Mouse (Mus musculus) embryonic facial prominence, embryonic 14.5 days (tissue): Measurements from ENCODE around the gene Myh3. TPM values are rescaled to one million over a fixed set of nuclear protein-coding genes. Genes with fewer than 3 reads are reported as not detected.

Experiments
- ATAC-seq: fragments of 200-750 bp; cut with Nextera tagmentation; 2 replicates; pipeline ENCODE4 v1.8.0; 2017; ENCODE audit warnings: low read depth, moderate number of reproducible peaks, moderate TSS enrichment
- DNase-seq: peaks from one replicate; pipeline ENCODE4 v3.0.0-alpha.2; 2015; ENCODE audit warnings: low spot score
- H3K27ac ChIP-seq: fragments of 300-500 bp; sonication (generic); replicated peaks from 2 replicates; pipeline ENCODE4 v1.5.1; 2014; ENCODE audit warnings: low read depth, mild to moderate bottlenecking, low read length, moderate library complexity
- H3K27me3 ChIP-seq: fragments of 300-500 bp; sonication (generic); replicated peaks from 2 replicates; pipeline ENCODE4 v1.6.1; 2014; ENCODE audit warnings: low read length; ENCODE audit not compliant: control insufficient read depth, insufficient read depth
- H3K36me3 ChIP-seq: fragments of 300-500 bp; sonication (generic); 2 replicates; pipeline ENCODE4 v1.6.1; 2014; ENCODE audit warnings: low read length, mixed read lengths; ENCODE audit not compliant: control insufficient read depth, insufficient read depth
- H3K4me1 ChIP-seq: fragments of 300-500 bp; sonication (generic); 2 replicates; pipeline ENCODE4 v1.6.1; 2014; ENCODE audit warnings: antibody characterized with exemption, low read length; ENCODE audit not compliant: control insufficient read depth, insufficient read depth
- H3K4me2 ChIP-seq: fragments of 300-500 bp; sonication (generic); 2 replicates; pipeline ENCODE4 v1.6.1; 2014; ENCODE audit warnings: low read depth, mild to moderate bottlenecking, low read length, moderate library complexity, mixed read lengths
- H3K4me3 ChIP-seq: fragments of 300-500 bp; sonication (generic); 2 replicates; pipeline ENCODE4 v1.5.1; 2014; ENCODE audit warnings: low read depth, mild to moderate bottlenecking, low read length
- H3K9ac ChIP-seq: fragments of 300-500 bp; sonication (generic); 2 replicates; pipeline ENCODE4 v1.6.1; 2014; ENCODE audit warnings: low read depth, mild to moderate bottlenecking, low read length, moderate library complexity, mixed read lengths
- H3K9me3 ChIP-seq: fragments of 300-500 bp; sonication (generic); 2 replicates; pipeline ENCODE4 v1.6.1; 2016; ENCODE audit warnings: low read length; ENCODE audit not compliant: control insufficient read depth
- WGBS: fragments of 180-500 bp; shearing (Covaris S2); extraction: QIAGEN DNeasy Blood & Tissue Kit; methylation state at CpG from one replicate; pipeline ENCODE4 v1.1.7; 2014; 5-methylcytosine and 5-hydroxymethylcytosine counted together
- polyA plus RNA-seq: library from polyadenylated mRNA; unstranded; fragments of >200 nt; fragmentation: Nextera tagmentation; extraction: Ambion mirVana; gene quantifications from 2 replicates; pipeline ENCODE4 v1.2.1, GENCODE M21; 2014

The Myh3 gene
- polyA plus RNA-seq, 1 experiment from 2014 or later: 488 TPM

DNA sequence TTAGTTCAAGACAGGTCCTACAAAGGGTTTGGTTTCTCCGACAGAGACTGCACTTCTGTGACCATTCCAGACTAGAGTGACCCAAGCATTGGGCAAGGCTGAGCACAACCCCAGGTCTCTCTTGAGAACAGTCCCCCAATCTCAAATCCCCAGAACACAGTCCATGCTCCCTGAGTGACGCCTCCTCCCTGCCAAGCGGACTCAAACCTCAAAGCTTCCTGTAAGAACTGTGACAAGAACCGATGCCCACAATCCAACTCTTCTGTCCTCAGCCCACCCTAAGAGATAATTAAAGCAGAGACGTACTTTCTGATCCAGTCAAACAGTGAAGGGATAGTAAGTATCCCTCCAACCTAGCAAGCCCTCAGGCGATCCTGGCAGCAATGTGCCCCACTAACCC is 35.3 kb downstream of the Myh3 start:
- no peak overlapping the region for H3K27ac ChIP-seq
- no peaks in the 10 kb centered on the region for H3K9me3 ChIP-seq
- no peaks in the 10 kb centered on the region for H3K4me1 ChIP-seq
- DNase-seq (no peak), ATAC-seq (no peak)
- H3K9ac ChIP-seq: no peak overlapping the region
- no peak overlapping the region for H3K4me2 ChIP-seq
- no peak overlapping the region for H3K4me3 ChIP-seq
- no peaks in the 10 kb centered on the region for H3K27me3 ChIP-seq
- 86% methylated on average over 6 of the region's 6 CpGs for WGBS
- no peaks in the 10 kb centered on the region for H3K36me3 ChIP-seq

DNA sequence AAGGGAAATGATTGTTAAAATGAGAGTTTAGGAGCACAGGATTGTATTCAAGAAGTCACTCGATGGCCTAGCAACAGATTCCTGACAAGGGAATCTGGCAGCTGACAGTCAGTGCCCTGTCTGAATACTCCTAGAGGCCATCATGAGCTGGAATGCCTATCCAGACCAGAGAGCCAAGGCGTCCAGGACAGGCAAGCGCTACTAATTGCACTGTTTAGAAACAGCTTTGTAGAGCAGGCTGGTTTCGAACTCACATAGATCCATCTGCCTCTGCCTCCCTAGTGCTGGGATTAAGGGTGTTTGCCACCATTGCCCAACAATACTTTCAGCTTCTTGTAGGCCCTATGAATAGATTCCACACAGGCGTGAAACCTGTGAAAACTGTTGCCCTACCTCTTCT is 36.2 kb downstream of the Myh3 start:
- Histone ChIP-seq H3K36me3 (no peaks in the 10 kb centered on the region), H3K27me3 (no peaks in the 10 kb centered on the region), H3K4me1 (no peaks in the 10 kb centered on the region), H3K4me2 (no peak overlapping the region), H3K4me3 (no peak overlapping the region), H3K27ac (no peak overlapping the region), H3K9ac (no peak overlapping the region), H3K9me3 (no peaks in the 10 kb centered on the region)
- DNase-seq (no peak), ATAC-seq (no peak)
- 90% methylated on average over 5 of the region's 5 CpGs for WGBS

DNA sequence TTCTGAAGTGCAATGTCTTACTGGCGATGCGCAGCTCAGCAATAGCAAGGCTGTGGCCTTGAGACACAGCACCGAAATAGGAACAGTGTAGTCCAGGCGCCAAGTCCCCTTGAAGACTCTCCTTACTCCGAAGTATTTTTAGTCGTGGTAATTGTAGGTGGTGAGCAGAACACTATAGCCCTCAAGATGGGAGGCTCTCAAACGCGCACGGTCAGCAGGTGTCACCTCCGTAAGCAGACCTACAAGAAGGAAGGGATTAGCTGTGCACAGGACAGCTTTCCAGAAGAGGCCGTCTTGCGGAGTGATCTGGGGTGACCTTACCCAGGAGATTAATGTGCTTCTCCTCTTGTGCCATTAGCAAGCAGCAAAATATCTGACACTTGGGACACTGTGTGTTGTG is 36.8 kb downstream of the Myh3 start:
- DNase-seq: no peak
- no peak overlapping the region for H3K4me2 ChIP-seq
- WGBS: 84% methylated on average over 12 of the region's 12 CpGs
- ATAC-seq: no peak
- H3K4me1 ChIP-seq: no peaks in the 10 kb centered on the region
- no peaks in the 10 kb centered on the region for H3K9me3 ChIP-seq
- H3K36me3 ChIP-seq: no peaks in the 10 kb centered on the region
- no peak overlapping the region for H3K4me3 ChIP-seq
- H3K9ac ChIP-seq: no peak overlapping the region
- H3K27me3 ChIP-seq: no peaks in the 10 kb centered on the region
- no peak overlapping the region for H3K27ac ChIP-seq

DNA sequence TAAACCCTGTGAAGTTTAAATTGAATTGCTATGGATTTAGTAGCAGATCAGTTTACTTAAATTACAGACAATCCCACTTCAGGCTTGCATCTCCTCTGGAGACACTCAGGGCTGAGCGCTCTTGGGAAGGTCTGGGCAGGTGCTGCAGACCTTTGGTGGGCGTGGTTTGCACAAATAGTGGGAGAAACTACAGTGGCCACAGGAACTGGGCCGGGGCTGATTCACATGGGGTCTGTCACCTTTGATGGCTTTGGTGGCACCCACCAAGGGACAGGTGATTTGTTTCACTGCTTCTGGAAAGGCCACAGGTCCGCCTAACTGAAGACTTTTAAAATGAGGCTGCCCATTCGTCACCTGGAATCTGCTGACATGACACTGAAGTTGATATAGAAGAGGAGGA is 38.6 kb downstream of the Myh3 start:
- Histone ChIP-seq H3K4me3 (no peak overlapping the region), H3K4me1 (no peaks in the 10 kb centered on the region), H3K9ac (no peak overlapping the region), H3K4me2 (no peak overlapping the region), H3K36me3 (no peaks in the 10 kb centered on the region), H3K9me3 (no peaks in the 10 kb centered on the region), H3K27ac (no peak overlapping the region), H3K27me3 (no peaks in the 10 kb centered on the region)
- DNase-seq: no peak
- 70% methylated on average over 5 of the region's 5 CpGs for WGBS
- no peak for ATAC-seq

DNA sequence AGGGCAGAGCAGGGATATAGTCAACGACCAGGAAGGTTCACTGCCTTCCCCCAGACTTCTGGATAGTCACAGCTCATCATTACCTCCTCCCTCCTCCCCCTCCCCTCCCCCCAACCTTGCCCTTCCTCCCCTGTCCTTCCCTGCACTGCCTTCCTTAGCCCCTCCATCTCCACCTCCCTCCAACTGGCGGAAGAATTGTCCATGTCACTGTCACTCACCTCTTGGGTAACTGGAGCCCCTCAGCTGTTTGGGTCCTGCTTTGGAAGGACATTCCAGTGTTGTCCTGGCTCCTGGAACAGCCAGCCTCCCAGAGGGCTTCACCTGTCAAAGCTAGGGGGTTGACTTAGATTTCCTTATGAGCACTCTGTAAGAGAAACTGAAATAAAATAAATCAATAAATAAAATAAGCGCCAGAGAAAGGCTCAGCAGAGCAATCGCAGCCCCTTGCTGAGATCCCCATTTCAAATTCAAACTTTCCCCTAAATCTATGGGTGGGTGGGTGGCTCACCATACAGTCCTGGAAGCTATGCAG is 41.5 kb downstream of the Myh3 start:
- WGBS: 35% methylated on average over 4 of the region's 4 CpGs
- no peak overlapping the region for H3K27ac ChIP-seq
- H3K9me3 ChIP-seq: no peaks in the 10 kb centered on the region
- ATAC-seq: 0 out of 2 replicates have a peak, but pooled peaks have one; percentile 26
- H3K27me3 ChIP-seq: no peaks in the 10 kb centered on the region
- H3K9ac ChIP-seq: no peak overlapping the region
- H3K4me1 ChIP-seq: no peaks in the 10 kb centered on the region
- no peak for DNase-seq
- no peak overlapping the region for H3K4me3 ChIP-seq
- H3K4me2 ChIP-seq: no peak overlapping the region
- H3K36me3 ChIP-seq: no peaks in the 10 kb centered on the region

DNA sequence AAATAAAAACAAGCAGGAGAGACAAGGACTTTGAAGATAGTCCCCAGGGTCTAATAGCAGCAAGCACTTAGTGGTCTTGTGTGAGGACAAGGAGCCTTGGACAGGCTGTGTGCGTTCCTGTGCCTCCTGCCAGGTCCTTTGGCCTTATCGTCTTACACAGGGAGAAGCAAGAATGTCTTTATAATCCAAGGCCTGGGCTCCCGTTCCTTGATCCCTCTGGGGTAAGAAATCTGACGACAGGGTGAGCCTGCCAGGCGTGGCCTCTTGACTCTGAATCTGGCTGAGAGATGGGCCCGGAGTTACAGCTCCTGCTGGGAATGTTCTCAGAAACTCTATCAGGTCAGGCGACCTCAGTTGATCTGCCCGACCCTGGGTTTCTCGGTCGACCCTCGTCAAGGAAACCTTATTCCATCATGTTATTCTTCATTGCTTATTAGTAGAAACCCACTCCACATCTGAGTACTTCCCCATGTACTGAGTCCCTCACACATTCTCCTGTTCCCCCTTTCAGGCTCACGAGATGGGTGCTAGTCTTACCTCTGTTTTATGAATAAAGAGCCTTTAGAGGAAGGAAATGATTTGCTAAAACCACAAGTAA is 42.7 kb downstream of the Myh3 start:
- Histone ChIP-seq H3K9me3 (no peaks in the 10 kb centered on the region), H3K27me3 (no peaks in the 10 kb centered on the region), H3K4me3 (no peak overlapping the region), H3K4me1 (no peaks in the 10 kb centered on the region; the same call in 1 of the 2 replicates), H3K27ac (no peak overlapping the region), H3K4me2 (no peak overlapping the region), H3K9ac (no peak overlapping the region), H3K36me3 (no peaks in the 10 kb centered on the region)
- DNase-seq (no peak), ATAC-seq (no peak)
- WGBS: 28% methylated on average over 12 of the region's 12 CpGs

DNA sequence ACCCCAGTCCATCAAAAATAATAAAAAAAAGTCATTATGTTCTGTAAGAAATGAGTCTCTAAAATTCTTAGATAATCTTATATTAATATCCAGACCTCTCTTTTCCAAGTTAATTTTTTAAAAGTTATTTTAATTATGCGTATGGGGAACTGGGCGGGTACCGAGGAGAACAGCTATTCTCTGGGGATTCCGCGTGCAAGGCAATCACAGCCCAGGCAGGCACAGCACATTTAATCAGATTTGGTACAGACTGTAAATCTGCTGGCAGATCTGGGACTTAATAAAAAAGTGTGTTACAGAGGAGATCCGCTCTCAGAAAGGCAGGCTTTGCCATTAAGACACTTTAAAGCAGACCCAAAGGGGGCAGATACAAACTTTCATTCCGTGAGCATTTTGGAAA is 46.8 kb downstream of the Myh3 start:
- no peaks in the 10 kb centered on the region for H3K9me3 ChIP-seq
- no peak overlapping the region for H3K27ac ChIP-seq
- ATAC-seq (no peak), DNase-seq (no peak)
- H3K27me3 ChIP-seq: no peaks in the 10 kb centered on the region
- 53% methylated on average over 7 of the region's 7 CpGs for WGBS
- H3K9ac ChIP-seq: no peak overlapping the region
- H3K4me3 ChIP-seq: no peak overlapping the region
- no peaks in the 10 kb centered on the region for H3K36me3 ChIP-seq
- H3K4me2 ChIP-seq: 0 out of 2 replicates have a peak overlapping the region, but pooled peaks have one; percentile 30
- H3K4me1 ChIP-seq: no peaks in the 10 kb centered on the region; the same call in 1 of the 2 replicates

DNA sequence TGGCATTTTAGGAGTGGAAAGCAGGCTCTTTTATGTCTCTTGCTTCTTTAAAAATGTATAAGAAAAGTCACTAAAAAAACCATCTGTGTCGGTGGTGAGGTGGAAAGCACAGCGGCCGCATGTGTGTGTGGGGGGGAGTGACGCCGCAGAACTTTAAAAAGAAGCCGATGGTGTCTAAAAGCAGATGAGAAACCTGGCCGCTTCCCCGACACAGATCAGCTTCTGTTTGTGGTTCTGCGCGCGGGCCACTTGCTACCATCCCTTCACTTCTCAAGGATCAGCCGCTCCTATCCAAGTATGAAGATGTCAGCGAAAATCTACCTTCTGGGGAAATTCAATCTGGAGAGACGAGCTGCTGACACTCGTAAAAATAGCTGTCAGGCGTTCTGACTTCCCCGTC is 47.3 kb downstream of the Myh3 start:
- no peak for ATAC-seq
- Histone ChIP-seq H3K4me2 (peak overlapping the region; percentile 30), H3K4me1 (no peaks in the 10 kb centered on the region; the same call in 1 of the 2 replicates), H3K27ac (no peak overlapping the region), H3K9me3 (no peaks in the 10 kb centered on the region), H3K27me3 (no peaks in the 10 kb centered on the region), H3K4me3 (no peak overlapping the region), H3K36me3 (no peaks in the 10 kb centered on the region), H3K9ac (peak overlapping the region; percentile 32; the same call in 1 of the 2 replicates)
- no peak for DNase-seq
- WGBS: 43% methylated on average over 17 of the region's 17 CpGs

DNA sequence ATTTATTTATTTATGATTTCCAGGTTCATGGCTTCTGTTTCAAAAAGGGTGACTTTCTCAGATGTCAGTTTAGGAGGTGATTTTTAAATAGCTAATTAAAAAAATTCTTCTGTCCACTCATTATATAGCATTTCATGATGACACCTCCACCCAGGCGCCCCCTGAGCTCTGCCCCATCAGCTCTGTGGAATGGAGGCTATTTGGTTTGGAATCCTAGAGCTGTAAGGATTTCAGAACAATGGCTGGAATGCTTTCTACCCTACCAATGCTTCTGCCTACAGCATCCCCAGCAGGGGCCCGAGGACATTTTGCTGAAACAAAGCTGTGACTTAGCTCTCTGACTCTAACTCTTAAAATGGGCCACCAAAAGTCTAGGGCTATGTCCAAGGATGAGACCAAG is 55.4 kb downstream of the Myh3 start:
- no peaks in the 10 kb centered on the region for H3K36me3 ChIP-seq
- H3K4me1 ChIP-seq: no peaks in the 10 kb centered on the region
- no peak overlapping the region for H3K27ac ChIP-seq
- H3K27me3 ChIP-seq: no peaks in the 10 kb centered on the region
- no peak overlapping the region for H3K9ac ChIP-seq
- no peaks in the 10 kb centered on the region for H3K9me3 ChIP-seq
- DNase-seq (no peak), ATAC-seq (no peak)
- H3K4me2 ChIP-seq: no peak overlapping the region
- no peak overlapping the region for H3K4me3 ChIP-seq
- WGBS: 81% methylated on average over 2 of the region's 2 CpGs
